19 mouse cellular contexts compared by ENCODE assay signal in genomic region chr8:123857361-123857760, GRCm38 (mm10). TPM values are rescaled to one million over a fixed set of nuclear protein-coding genes. Genes with fewer than 3 reads are reported as not detected.
DNase-seq lines count a peak whose midpoint lies in the region; ATAC-seq and TF ChIP-seq lines count a peak whose summit lies in the region.
"Had no signal": no experiment of that assay in that cellular context is flagged by ENCODE, and none has a peak within 500 bp of the region (broad histone marks: within the 10 kb centered on the region; RNA-seq: fewer than 3 reads in every experiment).

No protein-coding gene starts in this region.

- no peaks in the 10 kb centered on the region for H3K27me3 ChIP-seq in cerebellum, adult 2 months (ENCODE audit: control insufficient read depth, insufficient read depth, low read length)
- no peaks in the 10 kb centered on the region for H3K27me3 ChIP-seq in hindbrain, postnatal 0 days (ENCODE audit: insufficient read depth, low read length)
- peaks cover 16% of the 10 kb centered on the region for H3K27me3 ChIP-seq in hindbrain, embryonic 13.5 days
- peaks cover 9% of the 10 kb centered on the region for H3K27me3 ChIP-seq in testis, adult 2 months (ENCODE audit: control insufficient read depth, insufficient read depth, low read length)

- TF ChIP-seq POLR2A in cerebellum, adult 2 months (IDR thresholded peaks at IDR 0.05; ENCODE audit: borderline replicate concordance, insufficient read depth, low read length) = no peak
- no peak for TF ChIP-seq POLR2A in testis, adult 2 months (IDR thresholded peaks at IDR 0.05; ENCODE audit: control insufficient read depth, low read depth, low read length)

- no peaks in the 10 kb centered on the region for H3K9me3 ChIP-seq in hindbrain, postnatal 0 days (ENCODE audit: low read length)
- no peaks in the 10 kb centered on the region for H3K9me3 ChIP-seq in hindbrain, embryonic 13.5 days

- 39% methylated on average over 3 of the region's 3 CpGs for WGBS in cerebellum, adult 2 months
- WGBS in hindbrain, postnatal 0 days = 63% methylated on average over 3 of the region's 3 CpGs
- WGBS in hindbrain, embryonic 13.5 days = 69% methylated on average over 3 of the region's 3 CpGs

- no peaks in the 10 kb centered on the region for H3K36me3 ChIP-seq in hindbrain, postnatal 0 days (ENCODE audit: insufficient read depth, low read length)
- H3K36me3 ChIP-seq in hindbrain, embryonic 13.5 days = 0 out of 2 replicates have a peak, but pooled peaks cover 3% of the 10 kb centered on the region
- no peaks in the 10 kb centered on the region for H3K36me3 ChIP-seq in testis, adult 2 months (ENCODE audit: control insufficient read depth, insufficient read depth, low read length)

- peak overlapping the region; percentile 59; the same call in 1 of the 2 replicates for H3K27ac ChIP-seq in cerebellum, adult 2 months (ENCODE audit: insufficient read depth, low read length)
- no peak overlapping the region for H3K27ac ChIP-seq in hindbrain, postnatal 0 days
- H3K27ac ChIP-seq in hindbrain, embryonic 13.5 days = no peak overlapping the region
- no peak overlapping the region for H3K27ac ChIP-seq in testis, adult 2 months (ENCODE audit: control insufficient read depth, insufficient read depth, low read depth, low read length)

- H3K4me3 ChIP-seq in cerebellum, adult 2 months (replicated peaks; ENCODE audit: insufficient read depth, low read depth, low read length) = peak overlapping the region; percentile 97
- no peak overlapping the region for H3K4me3 ChIP-seq in hindbrain, postnatal 0 days (ENCODE audit: low read length)
- no peak overlapping the region for H3K4me3 ChIP-seq in hindbrain, embryonic 13.5 days
- peak overlapping the region; percentile 92 for H3K4me3 ChIP-seq in testis, adult 2 months (ENCODE audit: control insufficient read depth, low read depth, low read length)

- peaks cover 6% of the 10 kb centered on the region; the same call in 1 of the 2 replicates for H3K4me1 ChIP-seq in cerebellum, adult 2 months (ENCODE audit: control insufficient read depth, insufficient read depth, low read length)
- H3K4me1 ChIP-seq in hindbrain, postnatal 0 days (ENCODE audit: insufficient read depth, low read length) = no peaks in the 10 kb centered on the region
- peaks cover 18% of the 10 kb centered on the region for H3K4me1 ChIP-seq in hindbrain, embryonic 13.5 days (replicated peaks)
- peaks cover 7% of the 10 kb centered on the region for H3K4me1 ChIP-seq in testis, adult 2 months (ENCODE audit: control insufficient read depth, insufficient read depth, low read length)

- peak overlapping the region; percentile 96; the same call in 1 of the 2 replicates for H3K4me2 ChIP-seq in hindbrain, postnatal 0 days (ENCODE audit: low read depth, low read length)
- no peak overlapping the region for H3K4me2 ChIP-seq in hindbrain, embryonic 13.5 days

- TF ChIP-seq CTCF in cerebellum, adult 2 months (IDR thresholded peaks at IDR 0.05; ENCODE audit: borderline replicate concordance, insufficient read depth, low read depth, low read length) = no peak
- no peak for TF ChIP-seq CTCF in hindbrain, postnatal 0 days (IDR thresholded peaks at IDR 0.05; ENCODE audit: low read depth)
- no peak for TF ChIP-seq CTCF in testis, adult 2 months (IDR thresholded peaks at IDR 0.05; ENCODE audit: control insufficient read depth, insufficient read depth, insufficient replicate concordance, low read depth, low read length)

- no peak for ATAC-seq in hindbrain, postnatal 0 days
- no peak for ATAC-seq in hindbrain, embryonic 13.5 days (ENCODE audit: low FRiP score)
- ATAC-seq: intestine, embryonic 16.5 days had no signal

- DNase-seq in cerebellum, adult 2 months = peak; percentile 44 to 48
- DNase-seq in cerebellum, adult 11 months = no peak
- no peak for DNase-seq in hindbrain, postnatal 0 days (ENCODE audit: low spot score)
- DNase-seq in testis, postnatal 14 days (ENCODE audit: low spot score) = no peak
- no peak for DNase-seq in adrenal gland, postnatal 10 days
- DNase-seq in urinary bladder, postnatal 25 days (ENCODE audit: low spot score) = no peak
- DNase-seq: adrenal gland, postnatal 25 days; cerebellum, postnatal 36 days; gastrocnemius, postnatal 25 days; heart, postnatal 14 days; kidney, postnatal 10 days; lung, adult 18-20 months; lung, postnatal 4 days; spleen, adult 18-20 months; thymus, postnatal 25 days had no signal

- no peak overlapping the region for H3K9ac ChIP-seq in hindbrain, postnatal 0 days (replicated peaks; ENCODE audit: low read length)
- H3K9ac ChIP-seq in hindbrain, embryonic 13.5 days = no peak overlapping the region

RNA-seq across cellular contexts. Expression of gene Ccsap, which starts 2.6 kb away (rescaled TPM):
- polyA plus RNA-seq in cerebellum, adult 2 months (2012; rRNA removed) = 19.6 and 23.5 TPM in 2 replicates
- 13.4 and 14.8 TPM in 2 replicates for total RNA-seq in hindbrain, postnatal 0 days (2014; rRNA removed)
- polyA plus RNA-seq in hindbrain, postnatal 0 days (2015; fragmentation: Nextera tagmentation; extraction: Ambion mirVana) = 5.0 and 6.4 TPM in 2 replicates
- polyA plus RNA-seq in hindbrain, embryonic 13.5 days (2015; fragmentation: Nextera tagmentation; extraction: Ambion mirVana) = 4.0 and 4.1 TPM in 2 replicates
- polyA plus RNA-seq in testis, adult 2 months (2012; rRNA removed) = 28.2 and 32.0 TPM in 2 replicates
- total RNA-seq in adrenal gland, postnatal 10 days (2021) = 1 to 10 TPM; 3.5 to 4.8 TPM

RNA-seq across cellular contexts. Expression of gene Acta1, which starts 37.2 kb away (rescaled TPM):
- 5.7 and 7.3 TPM in 2 replicates for polyA plus RNA-seq in cerebellum, adult 2 months (2012; rRNA removed)
- 21.2 and 139 TPM in 2 replicates for total RNA-seq in hindbrain, postnatal 0 days (2014; rRNA removed)
- 13.9 and 15.1 TPM in 2 replicates for polyA plus RNA-seq in hindbrain, postnatal 0 days (2015; fragmentation: Nextera tagmentation; extraction: Ambion mirVana)
- polyA plus RNA-seq in hindbrain, embryonic 13.5 days (2015; fragmentation: Nextera tagmentation; extraction: Ambion mirVana) = 7.4 and 9.9 TPM in 2 replicates
- polyA plus RNA-seq in testis, adult 2 months (2012; rRNA removed) = 0.78 and 15.2 TPM in 2 replicates
- total RNA-seq in adrenal gland, postnatal 10 days (2021) = 1,000 to 10,000 TPM in 1 of 2 experiments, 100 to 1,000 TPM in 1; 919 to 3,617 TPM
- total RNA-seq: adrenal gland, postnatal 25 days; monocyte, adult 5-6 weeks had no signal

RNA-seq across cellular contexts. Expression of gene Rab4a, which starts 51.6 kb away (rescaled TPM):
- polyA plus RNA-seq in cerebellum, adult 2 months (2012; rRNA removed) = 102 and 111 TPM in 2 replicates
- 46.3 and 58.3 TPM in 2 replicates for total RNA-seq in hindbrain, postnatal 0 days (2014; rRNA removed)
- 94.7 and 96.8 TPM in 2 replicates for polyA plus RNA-seq in hindbrain, postnatal 0 days (2015; fragmentation: Nextera tagmentation; extraction: Ambion mirVana)
- 73.9 and 74.8 TPM in 2 replicates for polyA plus RNA-seq in hindbrain, embryonic 13.5 days (2015; fragmentation: Nextera tagmentation; extraction: Ambion mirVana)
- 5.3 and 8.9 TPM in 2 replicates for polyA plus RNA-seq in testis, adult 2 months (2012; rRNA removed)
- 10 to 100 TPM; 19.6 to 21.3 TPM for total RNA-seq in adrenal gland, postnatal 10 days (2021)

Comparison
In these comparisons a context has a peak if more than half of its experiments do, and no peak if none do; other contexts are left out.
1. DNase-seq: peak in cerebellum, adult 2 months (2 of 2); none in cerebellum, adult 11 months (single experiment), hindbrain, postnatal 0 days (single experiment), testis, postnatal 14 days (single experiment), adrenal gland, postnatal 10 days (single experiment) and urinary bladder, postnatal 25 days (single experiment).
2. H3K4me3 ChIP-seq: peak in cerebellum, adult 2 months (single experiment) and testis, adult 2 months (single experiment); none in hindbrain, postnatal 0 days (single experiment) and hindbrain, embryonic 13.5 days (single experiment).